Mouse (Mus musculus): ENCODE measurements around the gene Matn4. TPM values are rescaled to one million over a fixed set of nuclear protein-coding genes. Genes with fewer than 3 reads are reported as not detected.

The Matn4 gene
- total RNA-seq (2022): 10 to 100 TPM in 3 of 4 experiments, 1 to 10 TPM in 1; 9.9 to 12.0 (median 10.6) TPM

DNA sequence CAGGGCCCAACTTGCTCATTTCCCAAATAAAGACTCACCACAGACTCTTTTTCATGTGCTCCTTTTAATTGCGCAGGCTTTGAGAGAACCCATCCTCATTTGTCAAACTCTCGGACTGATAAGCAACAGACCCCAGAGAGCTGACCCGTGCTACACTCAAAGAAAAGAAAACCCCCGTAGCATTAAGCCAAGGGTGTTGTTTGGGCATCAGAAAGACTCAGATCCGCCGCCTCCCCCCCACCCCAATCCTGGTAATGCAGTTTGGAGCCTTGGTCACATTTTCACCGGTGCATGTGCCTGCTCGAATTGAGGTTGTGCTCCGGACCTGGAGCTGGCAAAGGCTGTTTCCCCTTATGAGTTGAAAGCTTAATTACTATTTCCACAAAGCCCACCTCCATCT, at the start of gene Matn4:
Gene Matn4 (minus strand): TSS at position 101 of the 400 bp plus-strand sequence.
- DNase-seq (ENCODE audit: low spot score in 2 of 2): no peak

- no peak for DNase-seq (ENCODE audit: low spot score in 2 of 2)
Observed at GRCm38 (mm10) chr2:164453887-164454500, 49.0 kb upstream of the Matn4 start.

DNA sequence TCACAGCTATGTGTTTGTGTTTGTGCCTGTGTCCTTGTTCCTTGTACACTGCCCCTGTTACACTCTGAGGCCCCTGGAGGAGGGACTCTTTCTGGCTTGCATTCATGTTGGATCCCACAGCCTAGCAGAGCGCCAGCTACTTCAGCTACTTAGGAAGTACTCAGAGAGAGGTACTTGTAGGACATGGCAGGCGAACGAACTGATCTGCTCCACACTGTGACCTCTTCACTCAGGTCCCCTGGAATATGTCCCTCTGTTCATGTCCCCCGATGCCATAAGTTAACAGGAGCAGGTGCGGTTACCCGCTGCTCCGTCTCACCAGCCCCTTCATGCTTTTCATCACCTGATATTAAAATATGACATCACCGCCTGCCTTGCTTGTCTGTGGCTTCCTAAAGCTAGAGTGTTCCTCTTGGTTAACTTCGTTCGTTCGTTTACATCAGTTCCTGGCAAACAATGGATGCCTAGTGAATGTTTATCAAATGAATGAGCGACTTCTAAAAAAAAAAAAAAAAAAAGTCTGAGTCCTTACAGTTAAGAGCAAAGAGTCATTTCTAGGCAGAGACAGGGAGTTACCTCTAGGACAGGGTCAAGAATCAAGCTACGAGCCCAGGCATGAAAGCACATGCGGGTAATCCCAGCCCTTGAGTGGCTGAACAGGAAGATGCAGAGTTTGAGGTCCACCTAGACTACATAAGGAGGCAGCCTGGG, 48.2 kb upstream of the Matn4 start:
- DNase-seq (ENCODE audit: low spot score in 2 of 2): no peak

GRCm38 (mm10) chr2:164452000-164452676, 47.2 kb upstream of the Matn4 start:
- DNase-seq (ENCODE audit: low spot score in 2 of 2): no peak

GRCm38 (mm10) chr2:164449341-164450042, 44.5 kb upstream of the Matn4 start:
- DNase-seq (ENCODE audit: low spot score in 2 of 2): no peak

DNA sequence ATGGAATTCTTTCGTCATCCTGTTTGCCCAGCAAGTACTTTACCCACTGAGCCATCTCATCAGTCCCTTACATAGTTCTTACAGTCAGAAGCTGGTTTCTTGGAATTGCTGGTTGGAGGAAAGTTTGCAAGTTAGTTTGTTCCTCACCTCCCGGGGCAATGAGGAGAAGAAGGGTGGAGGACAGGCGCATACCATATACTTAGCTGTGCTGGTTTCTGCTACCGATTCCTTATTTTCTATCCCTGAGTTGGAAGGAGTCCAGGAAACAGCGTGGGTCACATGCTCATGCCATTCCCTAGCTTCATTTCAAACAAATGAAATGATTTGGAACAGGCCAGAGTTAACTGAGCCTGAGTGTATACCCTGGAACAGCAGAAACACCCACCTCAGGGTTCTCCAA, 44.0 kb upstream of the Matn4 start:
- DNase-seq (ENCODE audit: low spot score in 2 of 2): no peak

DNA sequence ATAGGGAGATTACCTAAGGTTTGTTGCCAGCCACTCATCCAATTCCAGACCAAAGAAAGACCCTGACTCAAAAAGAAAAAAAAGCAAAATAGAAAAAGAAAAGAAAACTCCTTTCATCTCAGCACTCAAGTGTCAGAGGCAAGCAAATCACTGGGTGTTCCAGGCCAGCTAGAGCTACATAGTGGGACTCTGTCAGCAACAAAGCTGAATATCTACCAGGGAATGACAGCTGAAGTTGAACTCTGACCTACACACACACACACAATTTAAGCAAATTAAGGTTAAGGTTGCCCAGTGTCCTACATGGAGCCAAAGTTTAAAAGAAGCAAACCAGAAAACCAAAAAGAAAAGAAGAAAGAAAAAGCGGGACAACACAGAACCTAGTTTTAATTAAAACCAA, 43.2 kb upstream of the Matn4 start:
- no peak for DNase-seq (ENCODE audit: low spot score in 2 of 2)

DNA sequence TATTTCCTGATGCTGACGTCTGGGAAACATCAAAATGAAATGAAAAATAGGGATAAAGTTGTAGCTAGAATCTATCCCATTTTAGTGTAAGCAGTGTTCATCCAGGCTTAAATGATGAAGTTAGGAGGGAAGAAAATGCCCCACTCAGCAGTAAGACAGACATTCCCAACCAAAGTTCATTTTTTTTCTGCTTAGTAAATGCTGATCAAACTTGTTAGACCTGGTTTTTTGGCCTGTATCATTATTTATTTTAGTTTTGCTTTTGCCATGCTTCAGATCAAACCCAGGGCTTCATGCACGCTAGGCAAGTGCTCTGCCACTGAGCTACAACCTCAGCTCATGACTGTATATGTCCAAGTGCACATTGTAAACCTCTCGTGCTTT, 41.1 kb upstream of the Matn4 start:
- DNase-seq (ENCODE audit: low spot score in 2 of 2): no peak

- no peak for DNase-seq (ENCODE audit: low spot score in 2 of 2)
Observed at GRCm38 (mm10) chr2:164445399-164446085, 40.6 kb upstream of the Matn4 start.

- no peak for DNase-seq (ENCODE audit: low spot score in 2 of 2)
Observed at GRCm38 (mm10) chr2:164444701-164445100, 39.7 kb upstream of the Matn4 start.

- no peak for DNase-seq (ENCODE audit: low spot score in 2 of 2)
Observed at GRCm38 (mm10) chr2:164443460-164444000, 38.6 kb upstream of the Matn4 start, which contains the start of gene Sdc4. TSS of gene Sdc4 (minus strand) at chr2:164443887.

DNA sequence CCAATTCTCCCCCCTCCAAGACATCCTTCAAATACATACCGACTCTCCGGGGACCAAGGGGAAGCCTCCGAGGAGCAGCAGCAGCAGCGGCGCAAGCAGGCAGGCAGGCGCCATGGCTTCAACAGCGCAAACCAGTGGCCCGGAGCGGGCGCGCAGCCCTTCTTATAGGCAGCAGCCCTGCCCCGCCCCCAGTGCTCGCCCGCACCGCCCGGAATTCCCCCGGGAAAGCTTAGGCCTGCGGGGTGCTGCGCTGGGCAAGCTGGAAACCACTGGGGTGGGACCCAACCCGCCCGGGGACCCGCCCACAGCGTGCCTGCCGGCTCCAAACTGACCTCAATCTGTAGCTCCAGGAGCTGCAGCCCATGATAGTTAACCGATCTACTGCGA, 38.1 kb upstream of the Matn4 start:
- DNase-seq (ENCODE audit: low spot score in 2 of 2): peak in 1 of 2 experiments; percentile 60

- DNase-seq (ENCODE audit: low spot score in 2 of 2): no peak
Observed at GRCm38 (mm10) chr2:164442315-164443050, 37.5 kb upstream of the Matn4 start.

DNA sequence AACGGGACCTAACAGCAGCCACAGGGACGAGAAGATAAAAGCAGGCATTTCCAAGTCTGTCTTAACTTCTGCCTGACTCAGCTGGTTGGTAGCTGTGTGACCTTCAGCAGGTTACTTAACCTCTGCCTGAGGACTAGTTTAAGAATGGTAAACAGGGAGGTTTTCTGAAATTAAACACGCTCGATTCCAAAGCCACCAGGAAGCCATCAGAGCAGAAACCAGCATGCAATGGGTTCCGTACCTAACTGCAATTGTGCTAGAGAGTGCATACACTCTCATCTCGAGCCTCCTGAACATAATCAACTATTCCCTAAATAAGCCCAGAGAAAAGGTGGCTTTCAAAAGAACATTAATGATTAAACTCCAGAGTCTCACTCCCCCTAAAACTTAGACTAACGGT, 36.8 kb upstream of the Matn4 start:
- no peak for DNase-seq (ENCODE audit: low spot score in 2 of 2)

DNA sequence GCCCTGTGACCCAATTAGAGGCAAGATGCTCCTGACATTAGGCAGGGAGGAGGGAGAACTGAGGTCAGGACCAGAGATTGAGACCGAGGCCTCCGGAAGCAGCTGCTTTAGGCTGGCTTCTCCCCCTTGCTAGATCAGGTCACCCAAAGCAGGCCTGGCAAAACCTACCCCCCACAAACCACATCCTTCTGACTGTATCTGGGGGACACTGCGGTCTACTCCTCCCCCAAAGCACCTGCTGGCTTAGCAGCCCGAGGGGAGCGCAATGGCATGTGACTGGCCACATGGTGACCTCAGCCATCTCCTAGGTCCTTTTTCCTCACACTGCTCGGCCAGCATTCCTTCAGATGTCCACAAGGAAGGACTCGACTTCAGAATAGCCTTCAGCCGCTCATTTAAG, 36.2 kb upstream of the Matn4 start:
- DNase-seq (ENCODE audit: low spot score in 2 of 2): no peak

DNA sequence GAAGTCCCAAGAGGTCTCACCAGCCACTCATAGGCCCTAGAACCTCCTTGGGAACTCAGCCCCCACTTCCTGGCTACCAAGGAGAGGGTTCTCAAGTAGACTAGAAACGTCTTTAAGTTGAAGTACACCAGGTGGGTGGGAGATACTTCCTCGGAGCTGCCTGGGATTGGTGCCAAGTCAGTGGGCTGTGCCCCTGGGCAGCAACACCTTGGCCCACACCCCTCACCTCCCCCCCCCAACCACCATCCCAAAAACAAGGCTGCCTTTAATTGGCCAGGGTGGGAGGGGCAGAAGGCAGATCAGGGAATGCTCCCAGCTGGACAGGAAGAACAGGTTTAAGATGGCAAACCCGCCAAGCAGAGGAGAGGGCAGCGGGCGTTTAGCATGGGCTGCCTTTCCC, 35.4 kb upstream of the Matn4 start:
- no peak for DNase-seq (ENCODE audit: low spot score in 2 of 2)

DNA sequence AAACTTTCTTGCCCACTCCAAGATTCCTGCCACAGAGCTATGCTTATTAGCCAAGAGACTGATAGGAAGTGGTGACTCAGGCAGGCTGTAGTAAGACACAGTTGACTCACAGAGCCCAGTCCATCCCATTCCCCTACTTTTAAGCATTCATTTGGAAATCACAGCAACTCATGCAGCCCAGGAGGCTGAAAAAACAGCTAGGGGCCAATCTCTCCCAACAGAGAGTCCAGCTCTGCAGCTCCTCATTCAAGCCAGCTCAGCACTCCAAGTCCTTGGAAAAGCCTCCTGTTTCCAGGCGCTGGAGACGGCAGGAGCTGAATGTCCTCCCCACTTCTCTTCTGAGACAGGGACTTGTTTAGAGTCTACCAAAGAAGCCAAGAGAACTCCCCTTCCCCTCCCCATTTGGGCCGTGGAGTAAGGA, 34.1 kb upstream of the Matn4 start:
- peak in 1 of 2 experiments; percentile 45 for DNase-seq (ENCODE audit: low spot score in 2 of 2)

GRCm38 (mm10) chr2:164438257-164438656, 33.3 kb upstream of the Matn4 start:
- DNase-seq (ENCODE audit: low spot score in 2 of 2): no peak

DNA sequence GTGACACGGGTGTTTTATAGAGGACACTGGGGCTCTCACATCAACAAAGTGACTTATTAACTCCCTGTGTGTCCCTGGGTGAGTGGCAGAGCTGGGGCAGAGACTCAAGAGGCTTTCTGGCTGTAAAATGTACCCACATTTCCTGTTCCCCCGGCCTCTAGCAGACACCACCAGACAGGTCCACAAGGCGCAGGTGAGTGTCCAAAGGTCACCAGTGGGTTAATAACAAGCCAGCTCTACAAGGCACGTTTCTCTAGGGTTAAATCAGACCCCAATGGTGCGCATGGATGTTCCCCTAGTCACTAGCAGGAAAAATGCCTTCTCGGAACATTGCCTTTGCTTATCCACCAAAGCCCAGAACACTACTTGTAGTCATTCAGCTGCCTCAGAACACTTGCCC, 32.8 kb upstream of the Matn4 start:
- no peak for DNase-seq (ENCODE audit: low spot score in 2 of 2)

GRCm38 (mm10) chr2:164436961-164437360, 32.0 kb upstream of the Matn4 start:
- no peak for DNase-seq (ENCODE audit: low spot score in 2 of 2)
